Mouse (Mus musculus) liver, postnatal 0 days (tissue): ENCODE data around the gene Ipmk. TPM values are rescaled to one million over a fixed set of nuclear protein-coding genes. Genes with fewer than 3 reads are reported as not detected.

Experiments
- ATAC-seq: fragments of 200-750 bp; cut with Nextera tagmentation; 2 replicates; pipeline ENCODE4 v1.8.0; 2017; ENCODE audit warnings: mild to moderate bottlenecking, moderate library complexity
- DNase-seq: peaks from one replicate; pipeline ENCODE4 v3.0.0-alpha.2; 2016
- H3K27ac ChIP-seq: fragments of 300-500 bp; sonication (generic); 2 replicates; pipeline ENCODE4 v1.5.1; 2014; ENCODE audit warnings: antibody characterized with exemption, moderate library complexity, mild to moderate bottlenecking, low read depth
- H3K27me3 ChIP-seq: fragments of 300-500 bp; sonication (generic); 2 replicates; pipeline ENCODE4 v1.6.1; 2014; ENCODE audit warnings: low read length, control low read depth, mixed read lengths; ENCODE audit not compliant: insufficient read depth
- H3K36me3 ChIP-seq: fragments of 300-500 bp; sonication (generic); replicated peaks from 2 replicates; pipeline ENCODE4 v1.6.1; 2014; ENCODE audit warnings: mild to moderate bottlenecking, control low read depth, low read length, moderate library complexity, mixed read lengths; ENCODE audit not compliant: insufficient read depth
- H3K4me1 ChIP-seq: fragments of 300-500 bp; sonication (generic); 2 replicates; pipeline ENCODE4 v1.6.1; 2014; ENCODE audit warnings: antibody characterized with exemption, mild to moderate bottlenecking, control low read depth; ENCODE audit not compliant: insufficient read depth
- H3K4me2 ChIP-seq: fragments of 300-500 bp; sonication (generic); 2 replicates; pipeline ENCODE4 v1.6.1; 2014; ENCODE audit warnings: low read depth, mild to moderate bottlenecking, low read length, moderate library complexity, mixed read lengths
- H3K4me3 ChIP-seq: fragments of 300-500 bp; sonication (generic); 2 replicates; pipeline ENCODE4 v1.5.1; 2014; ENCODE audit warnings: low read depth, low read length
- H3K9ac ChIP-seq: fragments of 300-500 bp; sonication (generic); replicated peaks from 2 replicates; pipeline ENCODE4 v1.6.1; 2014; ENCODE audit warnings: mild to moderate bottlenecking, moderate library complexity
- H3K9me3 ChIP-seq: fragments of 300-500 bp; sonication (generic); 2 replicates; pipeline ENCODE4 v1.6.1; 2016; ENCODE audit warnings: mild to moderate bottlenecking, control low read depth, low read length, mixed read lengths
- CTCF ChIP-seq: sonication (generic); IDR thresholded peaks from 2 replicates; pipeline ENCODE4 v1.5.1; 2016; ENCODE audit warnings: antibody characterized with exemption, low read depth
- EP300 ChIP-seq: IDR thresholded peaks from 2 replicates; pipeline ENCODE4 v1.6.1; 2016; ENCODE audit warnings: antibody characterized with exemption, low read depth, mild to moderate bottlenecking
- WGBS: fragments of 180-500 bp; shearing (Covaris S2); extraction: QIAGEN DNeasy Blood & Tissue Kit; methylation state at CpG from one replicate; pipeline ENCODE4 v1.1.7; 2014; ENCODE audit not compliant: insufficient replicate concordance; 5-methylcytosine and 5-hydroxymethylcytosine counted together
- polyA plus RNA-seq: library from polyadenylated mRNA; unstranded; fragments of >200 nt; fragmentation: Nextera tagmentation; extraction: Ambion mirVana; gene quantifications from 2 replicates; pipeline ENCODE4 v1.2.1, GENCODE M21; 2015

The Ipmk gene
- polyA plus RNA-seq, 1 experiment from 2014 or later: 9.4 TPM

DNA sequence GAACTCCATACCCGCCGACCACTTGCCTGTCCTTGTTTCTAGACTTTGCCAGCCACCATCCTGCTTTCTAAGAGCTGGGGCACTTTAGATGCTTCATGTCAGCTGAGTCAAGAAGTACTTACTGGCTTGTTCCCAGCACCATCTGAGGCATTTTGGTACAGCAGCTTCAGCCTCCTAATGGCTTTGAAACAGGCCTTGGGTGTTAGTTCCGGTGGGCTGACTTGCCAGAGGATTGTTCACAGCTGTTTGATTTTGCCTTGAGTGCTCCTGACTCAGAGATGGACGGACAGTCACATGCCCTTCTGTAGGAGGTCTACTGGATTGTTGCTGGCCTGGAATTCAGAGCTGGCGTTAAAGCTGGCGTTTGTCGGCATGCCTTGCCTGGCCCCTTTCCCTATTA is 13.5 kb downstream of the Ipmk start:
- H3K27ac ChIP-seq: no peak overlapping the region
- no peak overlapping the region for H3K9ac ChIP-seq
- no peak overlapping the region for H3K4me2 ChIP-seq
- no peaks in the 10 kb centered on the region for H3K9me3 ChIP-seq
- H3K27me3 ChIP-seq: no peaks in the 10 kb centered on the region
- 87% methylated on average over 7 of the region's 7 CpGs for WGBS
- TF ChIP-seq EP300 (no peak), CTCF (no peak)
- peaks cover 22% of the 10 kb centered on the region for H3K36me3 ChIP-seq
- no peak for DNase-seq
- no peak overlapping the region for H3K4me3 ChIP-seq
- no peak for ATAC-seq
- peaks cover 8% of the 10 kb centered on the region for H3K4me1 ChIP-seq

DNA sequence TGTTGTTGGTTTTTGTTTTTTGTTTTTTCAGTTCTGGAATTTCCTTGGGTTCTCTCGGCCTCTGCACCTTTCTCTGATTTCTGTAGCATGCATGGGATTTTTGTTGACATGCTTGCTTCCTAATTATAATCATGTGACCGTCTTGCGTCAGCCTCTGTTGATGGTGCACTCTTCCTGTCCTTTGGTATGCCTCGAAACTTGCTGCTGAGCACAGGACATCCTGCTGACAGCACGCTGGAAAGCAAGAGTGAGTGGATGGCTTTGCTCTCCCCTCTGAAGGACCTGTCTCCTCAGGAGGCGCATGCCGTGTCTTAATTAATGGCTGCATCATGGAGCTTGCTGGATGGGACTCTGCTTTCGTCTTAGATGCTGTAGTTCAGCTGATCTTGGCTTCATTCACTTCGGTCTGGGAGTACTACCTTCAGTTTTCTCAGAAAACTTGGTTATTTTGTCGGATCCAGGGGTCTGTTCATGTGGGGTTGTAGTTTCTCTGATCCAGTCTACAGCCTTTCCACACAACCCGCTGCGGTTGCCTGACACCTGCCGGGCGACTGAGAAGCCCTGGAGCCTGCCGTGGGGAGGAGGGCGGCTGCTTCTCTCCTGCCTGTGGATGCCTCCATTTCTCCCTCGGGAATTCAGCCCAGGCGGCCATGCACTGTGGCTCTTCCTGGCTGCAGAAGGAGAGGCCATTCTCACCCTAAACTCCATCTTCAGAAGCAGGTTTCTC is 14.4 kb downstream of the Ipmk start:
- no peak overlapping the region for H3K4me3 ChIP-seq
- no peaks in the 10 kb centered on the region for H3K9me3 ChIP-seq
- peak overlapping the region; percentile 45 for H3K4me2 ChIP-seq
- TF ChIP-seq EP300: no peak
- TF ChIP-seq CTCF: no peak
- 0 out of 2 replicates have a peak overlapping the region, but pooled peaks have one; percentile 48 for H3K27ac ChIP-seq
- H3K9ac ChIP-seq: no peak overlapping the region
- H3K27me3 ChIP-seq: no peaks in the 10 kb centered on the region
- 37% methylated on average over 18 of the region's 18 CpGs for WGBS
- peaks cover 8% of the 10 kb centered on the region for H3K4me1 ChIP-seq
- peak; percentile 62; the same call in 1 of the 2 replicates for ATAC-seq
- no peak for DNase-seq
- H3K36me3 ChIP-seq: peaks cover 28% of the 10 kb centered on the region

DNA sequence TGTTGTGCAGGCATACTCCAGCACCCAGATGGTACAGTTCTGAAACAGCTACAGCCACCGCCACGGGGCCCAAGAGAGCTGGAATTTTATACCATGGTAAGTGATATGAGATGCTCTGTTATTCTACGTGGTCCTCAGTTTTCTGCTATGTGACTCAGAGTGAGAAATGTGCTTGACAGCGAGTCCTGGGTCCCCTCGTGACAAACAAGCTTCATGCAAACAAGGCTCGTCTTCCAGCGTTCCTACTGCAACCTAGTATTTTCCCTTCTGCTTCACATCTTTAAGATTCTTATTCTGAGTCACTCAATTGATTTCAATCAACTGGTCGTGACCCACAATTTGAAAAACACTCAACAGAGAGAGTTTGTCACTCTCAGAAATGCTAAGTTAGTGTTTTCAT is 15.9 kb downstream of the Ipmk start:
- H3K4me1 ChIP-seq: peaks cover 6% of the 10 kb centered on the region
- H3K9ac ChIP-seq: no peak overlapping the region
- ATAC-seq: no peak
- H3K36me3 ChIP-seq: peaks cover 32% of the 10 kb centered on the region
- 81% methylated on average over 8 of the region's 8 CpGs for WGBS
- no peak for DNase-seq
- TF ChIP-seq EP300: no peak
- no peak for TF ChIP-seq CTCF
- H3K4me2 ChIP-seq: no peak overlapping the region
- H3K4me3 ChIP-seq: no peak overlapping the region
- no peaks in the 10 kb centered on the region for H3K9me3 ChIP-seq
- H3K27me3 ChIP-seq: no peaks in the 10 kb centered on the region
- H3K27ac ChIP-seq: no peak overlapping the region

DNA sequence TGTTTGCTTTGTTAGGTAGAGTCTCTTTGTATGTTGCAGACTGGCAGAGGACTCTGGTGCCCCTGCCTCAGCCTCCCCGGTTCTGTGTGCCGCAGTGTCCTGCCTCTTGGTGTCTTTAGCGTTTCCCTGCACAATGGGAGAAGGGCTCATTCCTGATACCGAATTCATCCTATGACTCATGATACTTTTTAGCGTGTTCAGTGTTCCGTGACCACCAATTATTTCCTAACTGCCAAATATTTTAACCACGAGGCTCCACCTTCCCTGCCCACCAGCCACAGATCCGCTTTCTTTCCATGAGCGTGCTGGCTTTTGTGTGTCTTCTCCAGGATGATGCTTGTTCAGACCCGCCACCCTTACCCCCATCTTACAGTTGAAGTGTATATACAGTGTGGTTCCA is 16.3 kb downstream of the Ipmk start:
- ATAC-seq (no peak), DNase-seq (no peak)
- Histone ChIP-seq H3K4me1 (peaks cover 10% of the 10 kb centered on the region), H3K9ac (no peak overlapping the region), H3K27me3 (no peaks in the 10 kb centered on the region), H3K4me2 (no peak overlapping the region), H3K4me3 (no peak overlapping the region), H3K9me3 (no peaks in the 10 kb centered on the region), H3K36me3 (peaks cover 32% of the 10 kb centered on the region), H3K27ac (no peak overlapping the region)
- WGBS: 84% methylated on average over 10 of the region's 10 CpGs
- TF ChIP-seq CTCF (no peak), EP300 (no peak)

DNA sequence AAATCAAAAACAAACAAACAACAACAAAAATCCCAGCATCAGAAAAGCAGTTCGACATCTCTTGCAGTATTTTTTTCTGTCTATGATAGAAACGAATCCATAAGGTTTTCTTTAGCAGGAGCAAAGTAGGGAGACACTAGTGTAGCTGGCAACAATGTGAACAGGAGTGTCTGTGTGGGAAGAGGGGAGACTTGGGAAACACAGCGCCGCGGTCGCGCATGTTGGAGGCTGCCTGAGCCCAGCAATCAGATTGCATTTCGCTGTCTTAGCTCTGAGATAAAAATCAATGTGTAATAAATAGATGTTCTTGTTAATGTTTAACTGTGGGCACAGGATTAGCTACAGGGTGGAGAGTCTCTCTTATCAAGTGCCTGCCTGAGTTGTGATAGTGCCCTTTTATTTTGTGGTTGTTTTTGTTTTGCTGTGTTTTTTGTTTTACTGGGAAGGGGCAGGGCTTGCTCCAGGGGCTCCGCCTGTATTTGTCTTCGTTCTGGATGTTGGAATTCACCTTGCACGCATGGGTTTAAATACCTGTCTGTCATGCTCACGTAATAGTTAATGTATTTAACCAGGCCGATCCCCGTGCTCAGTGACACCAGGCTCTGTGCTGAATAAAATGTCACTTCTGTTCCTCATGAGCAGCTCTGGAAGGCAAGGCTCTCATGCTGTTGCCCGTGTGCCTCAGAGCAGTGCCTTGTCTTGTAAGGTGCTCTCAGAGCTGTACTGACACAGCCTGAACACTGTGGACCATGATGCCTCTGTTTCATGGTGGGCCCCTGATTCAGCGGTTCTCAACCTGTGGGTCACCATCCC is 20.8 kb downstream of the Ipmk start:
- DNase-seq (no peak), ATAC-seq (no peak; the same call in 1 of the 2 replicates)
- no peaks in the 10 kb centered on the region for H3K9me3 ChIP-seq
- TF ChIP-seq EP300 (no peak), CTCF (no peak)
- peaks cover 7% of the 10 kb centered on the region; the same call in 1 of the 2 replicates for H3K4me1 ChIP-seq
- H3K4me3 ChIP-seq: no peak overlapping the region
- no peak overlapping the region for H3K4me2 ChIP-seq
- peaks cover 43% of the 10 kb centered on the region for H3K36me3 ChIP-seq
- H3K27me3 ChIP-seq: no peaks in the 10 kb centered on the region
- H3K27ac ChIP-seq: no peak overlapping the region
- no peak overlapping the region for H3K9ac ChIP-seq
- 61% methylated on average over 16 of the region's 16 CpGs for WGBS

DNA sequence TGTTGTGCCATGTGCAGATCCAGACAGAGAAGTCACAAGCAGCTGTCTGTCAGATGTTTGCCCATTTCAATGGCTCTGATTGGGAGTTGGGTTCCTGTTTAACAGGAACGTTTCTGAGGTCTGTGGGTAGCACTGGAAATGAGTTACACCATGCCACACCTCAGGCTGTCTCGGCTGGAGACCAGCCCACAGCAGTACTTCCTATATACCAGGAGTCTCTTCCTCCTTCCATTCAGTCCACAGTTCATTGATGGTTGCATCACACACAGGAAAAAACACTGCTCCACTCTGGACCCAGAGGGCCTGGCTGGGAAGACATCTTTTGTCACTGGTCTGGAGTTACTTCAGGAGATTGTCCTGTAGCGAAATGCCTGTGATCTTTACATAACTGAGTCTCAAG is 21.9 kb downstream of the Ipmk start:
- TF ChIP-seq EP300 (no peak), CTCF (no peak)
- peak; percentile 78 for ATAC-seq
- DNase-seq: peak; percentile 29

More for the DNA sequence above, 21.9 kb downstream of the Ipmk start:
- Histone ChIP-seq H3K4me3 (no peak overlapping the region), H3K27ac (0 out of 2 replicates have a peak overlapping the region, but pooled peaks have one; percentile 19), H3K9me3 (no peaks in the 10 kb centered on the region), H3K4me2 (no peak overlapping the region), H3K4me1 (peaks cover 7% of the 10 kb centered on the region; the same call in 1 of the 2 replicates), H3K36me3 (peaks cover 46% of the 10 kb centered on the region), H3K27me3 (no peaks in the 10 kb centered on the region), H3K9ac (no peak overlapping the region)
- WGBS: 29% methylated on average over 3 of the region's 3 CpGs
